Mouse (Mus musculus): ENCODE results near the gene Mei4. TPM values are rescaled to one million over a fixed set of nuclear protein-coding genes. Genes with fewer than 3 reads are reported as not detected.

The Mei4 gene
- polyA plus RNA-seq, 1 experiment from 2014 or later, result 0.80 TPM

GRCm38 (mm10) chr9:82160143-82160542, 296.7 kb downstream of the Mei4 start:
- in situ Hi-C loops (cut with MboI; ENCODE audit: low pct_unique_long_range_greater_than_20kb), result no loop called here
- ChIA-PET POLR2A (no interaction called here), CTCF (no interaction called here)
- DNase-seq (ENCODE audit: low read depth, low spot score) (no peak), ATAC-seq (no peak)
- no peaks in the 10 kb centered on the region for H3K27me3 ChIP-seq
- no peak for TF ChIP-seq CTCF (IDR thresholded peaks at IDR 0.05)

- CTCF ChIA-PET, result no interaction called here
- no peak for TF ChIP-seq CTCF (IDR thresholded peaks at IDR 0.05)
- no peaks in the 10 kb centered on the region for H3K27me3 ChIP-seq
- POLR2A ChIA-PET, result no interaction called here
- in situ Hi-C loops (cut with MboI; ENCODE audit: low pct_unique_long_range_greater_than_20kb), result no loop called here
- DNase-seq (ENCODE audit: low read depth, low spot score) (no peak), ATAC-seq (no peak)
Observed at GRCm38 (mm10) chr9:82162415-82162814, 298.9 kb downstream of the Mei4 start.

GRCm38 (mm10) chr9:82217976-82218375, 354.5 kb downstream of the Mei4 start:
- ATAC-seq, result no peak

GRCm38 (mm10) chr9:82247695-82248445, 384.4 kb downstream of the Mei4 start:
- H3K27me3 ChIP-seq, result no peaks in the 10 kb centered on the region
- CTCF ChIA-PET, result no interaction called here
- no peak for DNase-seq (ENCODE audit: low read depth, low spot score)
- ATAC-seq, result no peak
- in situ Hi-C loops (cut with MboI; ENCODE audit: low pct_unique_long_range_greater_than_20kb), result no loop called here
- POLR2A ChIA-PET, result interaction anchor here (0.7 kb wide), 1 partner anchor 632 kb away, joined by 3 read pairs; no protein-coding TSS in a partner anchor
- TF ChIP-seq CTCF (IDR thresholded peaks at IDR 0.05), result peak; percentile 74

More at GRCm38 (mm10) chr9:82217976-82218375, 354.5 kb downstream of the Mei4 start:
- no peaks in the 10 kb centered on the region for H3K27me3 ChIP-seq
- TF ChIP-seq CTCF (IDR thresholded peaks at IDR 0.05), result no peak
- CTCF ChIA-PET, result no interaction called here
- no peak for DNase-seq (ENCODE audit: low read depth, low spot score)
- in situ Hi-C loops (cut with MboI; ENCODE audit: low pct_unique_long_range_greater_than_20kb), result no loop called here
- POLR2A ChIA-PET, result no interaction called here

Other genes starting within 250 kb of the Mei4 start
- gene Htr1b, start 229.8 kb upstream of the Mei4 start, polyA plus RNA-seq (2021), result 0.87 TPM

Data from Patski (cell line).